In the genomic region with DNA sequence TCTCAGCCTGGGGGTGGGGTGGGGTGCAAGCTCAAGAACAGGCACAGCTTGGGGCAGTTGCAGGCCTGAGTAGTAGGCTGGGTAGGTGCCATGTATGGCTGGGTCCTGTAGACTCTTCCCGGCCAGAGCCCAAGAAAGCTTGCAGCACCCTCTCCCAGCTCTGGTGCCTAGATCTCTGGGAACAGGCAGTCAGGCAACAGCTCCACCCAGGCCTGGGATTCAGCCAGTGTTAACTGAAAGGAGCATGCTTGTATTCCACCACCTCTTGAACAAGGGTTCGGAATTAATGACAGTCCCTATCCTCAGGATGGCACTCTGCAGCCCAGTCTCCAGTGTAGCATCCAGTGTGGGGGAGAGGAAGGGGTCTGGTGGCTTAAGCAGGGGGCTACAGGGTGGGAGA, we compare ENCODE assay signal across 9 mouse cellular contexts. TPM values are rescaled to one million over a fixed set of nuclear protein-coding genes. Genes with fewer than 3 reads are reported as not detected.
A peak's percentile ranks its signal among the peaks of the same experiment; 100 is the strongest.
DNase-seq lines count a peak whose midpoint lies in the region; ATAC-seq and TF ChIP-seq lines count a peak whose summit lies in the region.
"Had no signal": no experiment of that assay in that cellular context is flagged by ENCODE, and none has a peak within 500 bp of the region (broad histone marks: within the 10 kb centered on the region; RNA-seq: fewer than 3 reads in every experiment).

No protein-coding gene starts in this region.

- intact Hi-C loops in left cerebral cortex, postnatal 10 days (cut with DNase I), result no loop called here

- H3K4me3 ChIP-seq in liver, adult 2 months (ENCODE audit: insufficient read depth, low read depth, low read length), result no peak overlapping the region
- H3K4me3 ChIP-seq in intestine, embryonic 14.5 days (ENCODE audit: low read depth, low read length), result no peak overlapping the region
- H3K4me3 ChIP-seq in neural tube, embryonic 15.5 days (replicated peaks), result no peak overlapping the region

- no peaks in the 10 kb centered on the region for H3K79me2 ChIP-seq in liver, adult 2 months (ENCODE audit: control insufficient read depth, insufficient read depth, low read length)

- no peak for ATAC-seq in intestine, embryonic 14.5 days (replicated peaks; ENCODE audit: low FRiP score, low TSS enrichment, low read depth)
- no peak for ATAC-seq in neural tube, embryonic 15.5 days (ENCODE audit: low FRiP score)
- ATAC-seq: activated CD4-positive, CD25-positive, alpha-beta regulatory T cell, adult 4 months had no signal

- H3K9ac ChIP-seq in liver, adult 2 months (ENCODE audit: low read depth, low read length), result no peak overlapping the region
- peak overlapping the region; percentile 5; the same call in 1 of the 2 replicates for H3K9ac ChIP-seq in intestine, embryonic 14.5 days (ENCODE audit: low read length)
- no peak overlapping the region for H3K9ac ChIP-seq in neural tube, embryonic 15.5 days (replicated peaks)

- peak overlapping the region; percentile 68 for H3K27ac ChIP-seq in liver, adult 2 months (replicated peaks; ENCODE audit: insufficient read depth, low read depth, low read length)
- peak overlapping the region; percentile 94 for H3K27ac ChIP-seq in intestine, embryonic 14.5 days (ENCODE audit: low read depth)
- peak overlapping the region; percentile 7; the same call in 1 of the 2 replicates for H3K27ac ChIP-seq in neural tube, embryonic 15.5 days (replicated peaks)

- peak; percentile 48 for DNase-seq in adrenal gland, postnatal 10 days
- DNase-seq in adrenal gland, postnatal 4 days (ENCODE audit: low spot score in 2 of 2), result no peak
- DNase-seq in liver, adult 2 months (ENCODE audit: extremely low read depth, low read depth, low spot score), result no peak
- DNase-seq in liver, result no peak
- DNase-seq in intestine, embryonic 14.5 days (ENCODE audit: low spot score), result no peak
- no peak for DNase-seq in left cerebral cortex, postnatal 10 days (ENCODE audit: extremely low spot score in 1 of 2, low spot score in 2 of 2)
- DNase-seq in c-Kit-positive CD71-positive TER-119-positive erythroid progenitor cells, embryonic 14.5 days (ENCODE audit: low spot score), result no peak

- no peaks in the 10 kb centered on the region for H3K27me3 ChIP-seq in liver, adult 2 months (ENCODE audit: control insufficient read depth, insufficient read depth, low read length)
- H3K27me3 ChIP-seq in intestine, embryonic 14.5 days (replicated peaks; ENCODE audit: control insufficient read depth, insufficient read depth, low read length), result no peaks in the 10 kb centered on the region
- no peaks in the 10 kb centered on the region for H3K27me3 ChIP-seq in neural tube, embryonic 15.5 days (replicated peaks)

- no peaks in the 10 kb centered on the region for H3K9me3 ChIP-seq in intestine, embryonic 14.5 days (ENCODE audit: control insufficient read depth, low read length)
- no peaks in the 10 kb centered on the region for H3K9me3 ChIP-seq in neural tube, embryonic 15.5 days (replicated peaks)

- peaks cover 8% of the 10 kb centered on the region for H3K4me1 ChIP-seq in liver, adult 2 months (ENCODE audit: control insufficient read depth, insufficient read depth, low read length)
- peaks cover 60% of the 10 kb centered on the region for H3K4me1 ChIP-seq in intestine, embryonic 14.5 days (replicated peaks; ENCODE audit: control insufficient read depth, insufficient read depth, low read length)
- peaks cover 28% of the 10 kb centered on the region for H3K4me1 ChIP-seq in neural tube, embryonic 15.5 days

- no peaks in the 10 kb centered on the region for H3K36me3 ChIP-seq in liver, adult 2 months (ENCODE audit: control insufficient read depth, insufficient read depth, low read length)
- H3K36me3 ChIP-seq in intestine, embryonic 14.5 days (ENCODE audit: control insufficient read depth, insufficient read depth, low read length), result no peaks in the 10 kb centered on the region
- no peaks in the 10 kb centered on the region for H3K36me3 ChIP-seq in neural tube, embryonic 15.5 days

- no peak for TF ChIP-seq CTCF in liver, adult 2 months (IDR thresholded peaks at IDR 0.05; ENCODE audit: low read depth, low read length)

- 89% methylated on average over 2 of the region's 2 CpGs for WGBS in liver, adult 2 months
- WGBS in intestine, embryonic 14.5 days, result 80% methylated on average over 2 of the region's 2 CpGs
- 85% methylated on average over 2 of the region's 2 CpGs for WGBS in neural tube, embryonic 15.5 days

- no peak for TF ChIP-seq POLR2A in liver, adult 2 months (IDR thresholded peaks at IDR 0.05; ENCODE audit: extremely low read depth, insufficient read depth, low read length)

- H3K4me2 ChIP-seq in intestine, embryonic 14.5 days (ENCODE audit: low read length), result no peak overlapping the region
- H3K4me2 ChIP-seq in neural tube, embryonic 15.5 days, result no peak overlapping the region

RNA-seq across cellular contexts. Expression of a gene that starts 20.7 kb away (rescaled TPM):
- total RNA-seq in adrenal gland, postnatal 10 days (2021), result 10 to 100 TPM; 59.4 to 64.1 TPM
- 100 to 1,000 TPM; 103 to 105 TPM for total RNA-seq in adrenal gland, postnatal 4 days (2021)
- total RNA-seq in liver, adult 2 months (2014; rRNA removed), result 8.8 and 10.5 TPM in 2 replicates
- 7.9 and 8.4 TPM in 2 replicates for polyA plus RNA-seq in liver, adult 2 months (2012; rRNA removed)
- polyA plus RNA-seq in intestine, embryonic 14.5 days (2014; fragmentation: Nextera tagmentation; extraction: Ambion mirVana), result 44.2 and 49.8 TPM in 2 replicates
- 18.4 and 20.9 TPM in 2 replicates for polyA plus RNA-seq in neural tube, embryonic 15.5 days (2015; fragmentation: Nextera tagmentation; extraction: Ambion mirVana)
- total RNA-seq in left cerebral cortex, postnatal 10 days (2021), result 10 to 100 TPM; 43.3 to 44.4 TPM

Comparison
In these comparisons a context has a peak if more than half of its experiments do, and no peak if none do; other contexts are left out.
1. H3K27ac ChIP-seq: peak in every context shown above with its lines; median percentile 94 in intestine, embryonic 14.5 days; 68 in liver, adult 2 months; 7 in neural tube, embryonic 15.5 days.